Mouse (Mus musculus) kidney, adult 2 months (tissue): ENCODE measurements at regions not wholly inside any gene's neighbourhood (a gene's known extent, or its start where the extent isn't known, plus 50 kb on each side); places are given as distances from the start of the nearest gene placed in this dataset.
"Not testable (repeated sequence)": the region's sequence is repeated elsewhere in the genome, so short reads cannot be mapped to it uniquely, and the experiment has no call there.

Experiments used
- DNase-seq: peaks from one replicate; pipeline ENCODE4 v3.0.0; 2021
- H3K27ac ChIP-seq: fragments of 200-500 bp; 2 replicates; pipeline ENCODE4 v1.5.1; 2012; ENCODE audit warnings: low read depth, low read length, control low read depth, inconsistent platforms; ENCODE audit not compliant: insufficient read depth
- H3K27me3 ChIP-seq: fragments of 200-500 bp; replicated peaks from 2 replicates; pipeline ENCODE4 v1.6.1; 2012; ENCODE audit warnings: mild to moderate bottlenecking, moderate library complexity, low read length, inconsistent platforms; ENCODE audit not compliant: control insufficient read depth, insufficient read depth
- H3K36me3 ChIP-seq: fragments of 200-500 bp; 2 replicates; pipeline ENCODE4 v1.6.1; 2012; ENCODE audit warnings: mild to moderate bottlenecking, moderate library complexity, low read length, inconsistent platforms; ENCODE audit not compliant: control insufficient read depth, insufficient read depth
- H3K4me1 ChIP-seq: fragments of 200-500 bp; 2 replicates; pipeline ENCODE4 v1.6.1; 2011; ENCODE audit warnings: low read length; ENCODE audit not compliant: control insufficient read depth, insufficient read depth
- H3K4me3 ChIP-seq: fragments of 200-500 bp; 2 replicates; pipeline ENCODE4 v1.5.1; 2011; ENCODE audit warnings: mild to moderate bottlenecking, low read depth, low read length, control low read depth; ENCODE audit not compliant: insufficient read depth
- CTCF ChIP-seq: fragments of 200-500 bp; conservative IDR thresholded peaks from 2 replicates; pipeline ENCODE4 v1.5.1; 2011; ENCODE audit warnings: low read depth, mild to moderate bottlenecking, control low read depth, low read length, moderate library complexity, mixed read lengths; ENCODE audit not compliant: insufficient read depth, insufficient read length
- POLR2A ChIP-seq: fragments of 200-500 bp; IDR thresholded peaks from one replicate; pipeline ENCODE4 v1.6.1; 2011; ENCODE audit warnings: low read depth, low read length, control low read depth
- WGBS: fragments of 180-500 bp; shearing (Covaris S2); methylation state at CpG from one replicate; pipeline ENCODE4 v1.1.7; 2018; 5-methylcytosine and 5-hydroxymethylcytosine counted together

- not testable (repeated sequence) for H3K27ac ChIP-seq, H3K36me3 ChIP-seq, H3K27me3 ChIP-seq, DNase-seq, H3K4me1 ChIP-seq, H3K4me3 ChIP-seq
- WGBS = 95% methylated on average over 4 of the region's 5 CpGs
Measured at GRCm38 (mm10) chr10:52529661-52530060, 112.3 kb downstream of the Nus1 start.

GRCm38 (mm10) chr10:52530846-52531245 is 113.5 kb downstream of the Nus1 start:
- no peak overlapping the region for H3K4me3 ChIP-seq
- DNase-seq = no peak

GRCm38 (mm10) chr10:52533278-52533892 is 116.0 kb downstream of the Nus1 start:
- no peak for DNase-seq
- no peak overlapping the region for H3K4me3 ChIP-seq
- no peaks in the 10 kb centered on the region for H3K4me1 ChIP-seq
- H3K36me3 ChIP-seq = no peaks in the 10 kb centered on the region
- 28% methylated on average over 2 of the region's 2 CpGs for WGBS
- no peaks in the 10 kb centered on the region for H3K27me3 ChIP-seq
- TF ChIP-seq POLR2A (no peak), CTCF (no peak)
- no peak overlapping the region for H3K27ac ChIP-seq

More at GRCm38 (mm10) chr10:52530846-52531245, 113.5 kb downstream of the Nus1 start:
- Histone ChIP-seq H3K27ac (no peak overlapping the region), H3K4me1 (no peaks in the 10 kb centered on the region), H3K36me3 (no peaks in the 10 kb centered on the region), H3K27me3 (no peaks in the 10 kb centered on the region)
- TF ChIP-seq POLR2A (no peak), CTCF (no peak)
- WGBS = 47% methylated on average over 3 of the region's 3 CpGs

GRCm38 (mm10) chr10:52533893-52534287 is 116.5 kb downstream of the Nus1 start:
- no peaks in the 10 kb centered on the region for H3K27me3 ChIP-seq
- peak; percentile 21 for DNase-seq
- whole genome bisulfite sequencing = 52% methylated on average over 4 of the region's 4 CpGs
- TF ChIP-seq CTCF (0 out of 2 replicates have a peak, but pooled peaks have one; percentile 11), POLR2A (no peak)
- H3K4me1 ChIP-seq = no peaks in the 10 kb centered on the region
- no peak overlapping the region for H3K4me3 ChIP-seq
- H3K36me3 ChIP-seq = no peaks in the 10 kb centered on the region
- no peak overlapping the region for H3K27ac ChIP-seq

- Histone ChIP-seq H3K4me3 (no peak overlapping the region), H3K4me1 (no peaks in the 10 kb centered on the region), H3K36me3 (no peaks in the 10 kb centered on the region), H3K27ac (no peak overlapping the region), H3K27me3 (no peaks in the 10 kb centered on the region)
- DNase-seq = no peak
- 89% methylated on average over 28 of the region's 28 CpGs for WGBS
- TF ChIP-seq CTCF (no peak), POLR2A (no peak)
Measured at GRCm38 (mm10) chr10:52545566-52545965, 128.2 kb downstream of the Nus1 start.

- no peak for DNase-seq
- H3K4me3 ChIP-seq = no peak overlapping the region
- TF ChIP-seq CTCF = no peak
- no peak for TF ChIP-seq POLR2A
- no peaks in the 10 kb centered on the region for H3K4me1 ChIP-seq
- H3K36me3 ChIP-seq = no peaks in the 10 kb centered on the region
- no peaks in the 10 kb centered on the region for H3K27me3 ChIP-seq
- 72% methylated on average over 6 of the region's 6 CpGs for WGBS
- H3K27ac ChIP-seq = no peak overlapping the region
Measured at GRCm38 (mm10) chr10:52577383-52577782, 113.0 kb upstream of the Slc35f1 start.

- TF ChIP-seq POLR2A = no peak
- no peak for TF ChIP-seq CTCF
- no peak for DNase-seq
- no peaks in the 10 kb centered on the region for H3K27me3 ChIP-seq
- WGBS = 81% methylated on average over 3 of the region's 3 CpGs
- H3K36me3 ChIP-seq = no peaks in the 10 kb centered on the region
- no peak overlapping the region for H3K4me3 ChIP-seq
- no peaks in the 10 kb centered on the region for H3K4me1 ChIP-seq
- no peak overlapping the region for H3K27ac ChIP-seq
Measured at GRCm38 (mm10) chr10:52577795-52578194, 112.5 kb upstream of the Slc35f1 start.
